Mouse (Mus musculus) liver, adult 2 months (tissue): ENCODE data around the gene Chkb. TPM values are rescaled to one million over a fixed set of nuclear protein-coding genes. Genes with fewer than 3 reads are reported as not detected.

Experiments used
- DNase-seq: peaks from one replicate; pipeline ENCODE4 v3.0.0-alpha.2; 2011; ENCODE audit warnings: low read depth, low spot score; ENCODE audit errors: extremely low read depth
- H3K27ac ChIP-seq: fragments of 200-500 bp; replicated peaks from 2 replicates; pipeline ENCODE4 v1.5.1; 2012; ENCODE audit warnings: low read depth, mild to moderate bottlenecking, control low read depth, inconsistent platforms, low read length; ENCODE audit not compliant: insufficient read depth
- H3K27me3 ChIP-seq: fragments of 200-500 bp; 2 replicates; pipeline ENCODE4 v1.6.1; 2012; ENCODE audit warnings: mild to moderate bottlenecking, moderate library complexity, low read length, inconsistent platforms; ENCODE audit not compliant: control insufficient read depth, insufficient read depth
- H3K36me3 ChIP-seq: fragments of 200-500 bp; 2 replicates; pipeline ENCODE4 v1.6.1; 2012; ENCODE audit warnings: low read length, inconsistent platforms; ENCODE audit not compliant: control insufficient read depth, insufficient read depth
- H3K4me1 ChIP-seq: fragments of 200-500 bp; 2 replicates; pipeline ENCODE4 v1.6.1; 2011; ENCODE audit warnings: low read length; ENCODE audit not compliant: control insufficient read depth, insufficient read depth
- H3K4me3 ChIP-seq: fragments of 200-500 bp; 2 replicates; pipeline ENCODE4 v1.5.1; 2011; ENCODE audit warnings: low read depth, mild to moderate bottlenecking, control low read depth, low read length, moderate library complexity; ENCODE audit not compliant: insufficient read depth
- H3K79me2 ChIP-seq: fragments of 200-500 bp; 2 replicates; pipeline ENCODE4 v1.6.1; 2012; ENCODE audit warnings: inconsistent platforms, mild to moderate bottlenecking, low read length, moderate library complexity; ENCODE audit not compliant: control insufficient read depth, insufficient read depth
- H3K9ac ChIP-seq: fragments of 200-500 bp; 2 replicates; pipeline ENCODE4 v1.6.1; 2012; ENCODE audit warnings: low read depth, mild to moderate bottlenecking, control low read depth, inconsistent platforms, low read length
- CTCF ChIP-seq: fragments of 200-500 bp; IDR thresholded peaks from 2 replicates; pipeline ENCODE4 v1.5.1; 2011; ENCODE audit warnings: low read depth, low read length, control low read depth
- POLR2A ChIP-seq: fragments of 200-500 bp; IDR thresholded peaks from 2 replicates; pipeline ENCODE4 v1.6.1; 2011; ENCODE audit warnings: low read length, control low read depth; ENCODE audit not compliant: insufficient read depth; ENCODE audit errors: extremely low read depth
- WGBS: fragments of 180-500 bp; shearing (Covaris S2); methylation state at CpG from one replicate; pipeline ENCODE4 v1.1.7; 2018; 5-methylcytosine and 5-hydroxymethylcytosine counted together
- polyA plus RNA-seq: library from polyadenylated mRNA; depleted of rRNA; stranded (reverse); fragments of >200 nt; gene quantifications from 2 replicates; pipeline ENCODE4 v1.2.3, GENCODE M21; 2012; rRNA removed
- total RNA-seq: library from RNA; depleted of rRNA; stranded (reverse); fragments of >200 nt; gene quantifications from 2 replicates; pipeline ENCODE4 v1.2.3, GENCODE M21; 2014; rRNA removed

Gene Chkb
- total RNA-seq (25.4 and 25.9 TPM in 2 replicates), polyA plus RNA-seq (42.0 and 47.2 TPM in 2 replicates)

- DNase-seq, result peak; percentile 98
- WGBS, result under 1% methylated on average over 70 of the region's 70 CpGs
- Histone ChIP-seq H3K79me2 (no peaks in the 10 kb centered on the region), H3K27ac (peak within 1 kb of the TSS; percentile 96), H3K36me3 (peaks cover 17% of the 10 kb centered on the region), H3K9ac (peak within 1 kb of the TSS; percentile 86), H3K4me3 (peak within 1 kb of the TSS; percentile 83), H3K27me3 (no peaks in the 10 kb centered on the region), H3K4me1 (peaks cover 16% of the 10 kb centered on the region)
- no peak for TF ChIP-seq CTCF
- TF ChIP-seq POLR2A, result no peak; the same call in none of the 2 replicates
Observed at GRCm38 (mm10) chr15:89429352-89430221, at the start of gene Chkb, which contains the start of the genes C730034F03Rik and Gm44502. TSS of gene Chkb (minus strand) at chr15:89429908. TSS of gene C730034F03Rik (plus strand) at chr15:89429589. TSS of gene Gm44502 (minus strand) at chr15:89429696.

GRCm38 (mm10) chr15:89478622-89479021 is 48.9 kb upstream of the Chkb start:
- Histone ChIP-seq H3K27me3 (no peaks in the 10 kb centered on the region), H3K4me3 (no peak overlapping the region), H3K79me2 (no peaks in the 10 kb centered on the region), H3K4me1 (peaks cover 18% of the 10 kb centered on the region), H3K27ac (no peak overlapping the region), H3K9ac (no peak overlapping the region), H3K36me3 (no peaks in the 10 kb centered on the region)
- DNase-seq, result peak; percentile 73
- TF ChIP-seq POLR2A (no peak), CTCF (no peak)
- 46% methylated on average over 3 of the region's 3 CpGs for WGBS

- TF ChIP-seq CTCF (no peak), POLR2A (no peak)
- peak overlapping the region; percentile 25; the same call in 1 of the 2 replicates for H3K27ac ChIP-seq
- no peaks in the 10 kb centered on the region for H3K27me3 ChIP-seq
- H3K9ac ChIP-seq, result no peak overlapping the region
- no peak overlapping the region for H3K4me3 ChIP-seq
- DNase-seq, result peak; percentile 76
- WGBS, result 59% methylated on average over 8 of the region's 8 CpGs
- no peaks in the 10 kb centered on the region for H3K79me2 ChIP-seq
- peaks cover 18% of the 10 kb centered on the region for H3K4me1 ChIP-seq
- no peaks in the 10 kb centered on the region for H3K36me3 ChIP-seq
Observed at GRCm38 (mm10) chr15:89477806-89478205, 48.1 kb upstream of the Chkb start.

- Histone ChIP-seq H3K36me3 (no peaks in the 10 kb centered on the region), H3K9ac (peak within 1 kb of the TSS; percentile 68), H3K4me1 (peaks cover 18% of the 10 kb centered on the region), H3K27ac (peak within 1 kb of the TSS; percentile 67), H3K79me2 (no peaks in the 10 kb centered on the region), H3K4me3 (peak within 1 kb of the TSS; percentile 71), H3K27me3 (no peaks in the 10 kb centered on the region)
- DNase-seq, result peak; percentile 96
- no peak for TF ChIP-seq CTCF
- TF ChIP-seq POLR2A, result peak; percentile 37; the same call in 1 of the 2 replicates
- 13% methylated on average over 9 of the region's 9 CpGs for WGBS
Observed at GRCm38 (mm10) chr15:89477091-89477491, 47.4 kb upstream of the Chkb start, which contains the start of gene Arsa. TSS of gene Arsa (minus strand) at chr15:89477425.

GRCm38 (mm10) chr15:89476475-89476815 is 46.7 kb upstream of the Chkb start:
- Histone ChIP-seq H3K27ac (peak overlapping the region; percentile 67), H3K4me1 (peaks cover 20% of the 10 kb centered on the region), H3K4me3 (peak overlapping the region; percentile 71), H3K27me3 (no peaks in the 10 kb centered on the region), H3K9ac (peak overlapping the region; percentile 68), H3K36me3 (no peaks in the 10 kb centered on the region), H3K79me2 (no peaks in the 10 kb centered on the region)
- WGBS, result under 1% methylated on average over 5 of the region's 5 CpGs
- DNase-seq, result no peak
- no peak for TF ChIP-seq CTCF
- TF ChIP-seq POLR2A, result no peak
